9 mouse cellular contexts compared by ENCODE assay signal in the genomic region with DNA sequence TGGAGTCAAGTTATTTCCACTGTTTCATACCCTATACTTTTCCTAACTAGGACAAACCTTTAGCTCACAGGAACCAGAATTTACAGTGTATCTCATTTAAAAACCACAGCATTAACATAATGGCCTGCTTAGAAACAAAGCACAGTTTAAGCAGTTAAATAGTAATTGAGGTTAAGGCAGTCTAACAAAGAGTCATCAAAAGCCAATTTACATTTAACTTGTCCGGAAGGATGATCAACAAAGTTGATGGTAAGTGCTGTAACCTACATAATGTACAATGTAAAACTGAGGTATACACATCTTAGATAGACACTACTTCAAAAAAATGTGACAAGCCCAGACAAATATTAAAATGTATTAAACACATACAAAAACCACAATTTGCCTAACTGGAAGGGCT. TPM values are rescaled to one million over a fixed set of nuclear protein-coding genes. Genes with fewer than 3 reads are reported as not detected.
DNase-seq lines count a peak whose midpoint lies in the region; ATAC-seq lines count a peak whose summit lies in the region.
"Had no signal": no experiment of that assay in that cellular context is flagged by ENCODE, and none has a peak within 500 bp of the region (broad histone marks: within the 10 kb centered on the region; RNA-seq: fewer than 3 reads in every experiment).

No protein-coding gene starts in this region.

- H3K4me3 ChIP-seq in heart, embryonic 11.5 days (ENCODE audit: low read depth, low read length) = peak overlapping the region; percentile 87
- H3K4me3 ChIP-seq in hindbrain, embryonic 12.5 days = peak overlapping the region; percentile 82
- H3K4me3 ChIP-seq in midbrain, embryonic 10.5 days = peak overlapping the region; percentile 98

- peaks cover 18% of the 10 kb centered on the region; the same call in 1 of the 2 replicates for H3K4me1 ChIP-seq in heart, embryonic 11.5 days (ENCODE audit: control insufficient read depth, insufficient read depth, low read length)
- peaks cover 28% of the 10 kb centered on the region for H3K4me1 ChIP-seq in hindbrain, embryonic 12.5 days
- peaks cover 36% of the 10 kb centered on the region for H3K4me1 ChIP-seq in midbrain, embryonic 10.5 days

- no peaks in the 10 kb centered on the region for H3K27me3 ChIP-seq in heart, embryonic 11.5 days (ENCODE audit: control insufficient read depth, insufficient read depth, low read length)
- H3K27me3 ChIP-seq in hindbrain, embryonic 12.5 days = no peaks in the 10 kb centered on the region
- no peaks in the 10 kb centered on the region for H3K27me3 ChIP-seq in midbrain, embryonic 10.5 days (ENCODE audit: low read depth, poor library complexity, severe bottlenecking)

- H3K36me3 ChIP-seq in heart, embryonic 11.5 days (ENCODE audit: control insufficient read depth, insufficient read depth, low read length) = peaks cover 6% of the 10 kb centered on the region
- H3K36me3 ChIP-seq in hindbrain, embryonic 12.5 days = peaks cover 9% of the 10 kb centered on the region; the same call in 1 of the 2 replicates
- H3K36me3 ChIP-seq in midbrain, embryonic 10.5 days = peaks cover 58% of the 10 kb centered on the region

- no peak overlapping the region for H3K27ac ChIP-seq in heart, embryonic 11.5 days (ENCODE audit: low read depth, low read length)
- H3K27ac ChIP-seq in hindbrain, embryonic 12.5 days = no peak overlapping the region
- H3K27ac ChIP-seq in midbrain, embryonic 10.5 days (replicated peaks) = no peak overlapping the region

- 90% methylated on average over 1 of the region's 1 CpGs for WGBS in heart, embryonic 11.5 days (ENCODE audit: insufficient replicate concordance)
- 75% methylated on average over 1 of the region's 1 CpGs for whole genome bisulfite sequencing in hindbrain, embryonic 12.5 days
- WGBS in midbrain, embryonic 10.5 days = 98% methylated on average over 1 of the region's 1 CpGs

- no peak for ATAC-seq in heart, embryonic 11.5 days (replicated peaks; ENCODE audit: insufficient number of reproducible peaks, low FRiP score, low TSS enrichment)
- ATAC-seq in hindbrain, embryonic 12.5 days (ENCODE audit: low FRiP score) = no peak
- no peak for ATAC-seq in cerebellum, adult (ENCODE audit: insufficient number of reproducible peaks, low FRiP score, low TSS enrichment)
- no peak for ATAC-seq in inflammation-experienced regulatory T-cells, adult 6 months

- intact Hi-C loops in gastrocnemius, postnatal 36 days (cut with DNase I) = loop anchor here (5.0 kb wide), 1 partner anchor 45 kb away; no protein-coding TSS in a partner anchor

- peak overlapping the region; percentile 94 for H3K9ac ChIP-seq in heart, embryonic 11.5 days (ENCODE audit: low read depth, low read length)
- H3K9ac ChIP-seq in hindbrain, embryonic 12.5 days = peak overlapping the region; percentile 98; the same call in 1 of the 2 replicates

- peak overlapping the region; percentile 91 for H3K4me2 ChIP-seq in heart, embryonic 11.5 days
- peak overlapping the region; percentile 78 for H3K4me2 ChIP-seq in hindbrain, embryonic 12.5 days (replicated peaks)

- no peaks in the 10 kb centered on the region for H3K9me3 ChIP-seq in heart, embryonic 11.5 days (replicated peaks; ENCODE audit: control insufficient read depth, low read length)
- H3K9me3 ChIP-seq in hindbrain, embryonic 12.5 days (replicated peaks) = no peaks in the 10 kb centered on the region
- no peaks in the 10 kb centered on the region for H3K9me3 ChIP-seq in midbrain, embryonic 10.5 days (replicated peaks)

- no peak for DNase-seq in heart, adult 9 months (ENCODE audit: low spot score in 2 of 2)
- peak; percentile 59 for DNase-seq in ES-CJ7 (ENCODE audit: low read depth, low spot score)
- no peak for DNase-seq in midbrain, embryonic 10.5 days (ENCODE audit: low spot score)
- DNase-seq in gastrocnemius, postnatal 36 days = no peak

RNA-seq across cellular contexts. Expression of a gene that starts 2.5 kb away (rescaled TPM):
- polyA plus RNA-seq in heart, embryonic 11.5 days (2014; fragmentation: Nextera tagmentation; extraction: Ambion mirVana) = 769 and 780 TPM in 2 replicates
- polyA plus RNA-seq in hindbrain, embryonic 12.5 days (2016; fragmentation: Nextera tagmentation; extraction: Ambion mirVana) = 1,173 and 1,272 TPM in 2 replicates
- 1,019 and 1,063 TPM in 2 replicates for polyA plus RNA-seq in midbrain, embryonic 10.5 days (2016; fragmentation: Nextera tagmentation; extraction: Ambion mirVana)
- 100 to 1,000 TPM; 503 to 580 TPM for total RNA-seq in gastrocnemius, postnatal 36 days (2021)
- 100 to 1,000 TPM; 161 to 195 (median 174) TPM for polyA plus RNA-seq in inflammation-experienced regulatory T-cells, adult 6 months (2017; shearing (Covaris generic))

RNA-seq across cellular contexts. Expression of a gene that starts 28.4 kb away (rescaled TPM):
- 69.3 and 70.9 TPM in 2 replicates for polyA plus RNA-seq in heart, embryonic 11.5 days (2014; fragmentation: Nextera tagmentation; extraction: Ambion mirVana)
- 78.4 and 87.1 TPM in 2 replicates for polyA plus RNA-seq in hindbrain, embryonic 12.5 days (2016; fragmentation: Nextera tagmentation; extraction: Ambion mirVana)
- polyA plus RNA-seq in midbrain, embryonic 10.5 days (2016; fragmentation: Nextera tagmentation; extraction: Ambion mirVana) = 133 and 150 TPM in 2 replicates
- 1 to 10 TPM; 8.0 to 9.4 TPM for total RNA-seq in gastrocnemius, postnatal 36 days (2021)
- polyA plus RNA-seq in inflammation-experienced regulatory T-cells, adult 6 months (2017; shearing (Covaris generic)) = 10 to 100 TPM; 38.0 to 65.4 (median 46.1) TPM

RNA-seq across cellular contexts. Expression of a gene that starts 36.7 kb away (rescaled TPM):
- not detected in 2 replicates for polyA plus RNA-seq in heart, embryonic 11.5 days (2014; fragmentation: Nextera tagmentation; extraction: Ambion mirVana)
- 0.43 and 0.63 TPM in 2 replicates for polyA plus RNA-seq in hindbrain, embryonic 12.5 days (2016; fragmentation: Nextera tagmentation; extraction: Ambion mirVana)
- 0.12 and 0.17 TPM in 2 replicates for polyA plus RNA-seq in midbrain, embryonic 10.5 days (2016; fragmentation: Nextera tagmentation; extraction: Ambion mirVana)
- 1 to 10 TPM; 2.2 to 3.2 TPM for total RNA-seq in gastrocnemius, postnatal 36 days (2021)
- not detected for polyA plus RNA-seq in inflammation-experienced regulatory T-cells, adult 6 months (2017; shearing (Covaris generic))
- polyA plus RNA-seq: large intestine, adult 2 months had no signal

RNA-seq across cellular contexts. Expression of a gene that starts 59.2 kb away (rescaled TPM):
- 32.1 and 33.9 TPM in 2 replicates for polyA plus RNA-seq in heart, embryonic 11.5 days (2014; fragmentation: Nextera tagmentation; extraction: Ambion mirVana)
- 23.0 and 24.5 TPM in 2 replicates for polyA plus RNA-seq in hindbrain, embryonic 12.5 days (2016; fragmentation: Nextera tagmentation; extraction: Ambion mirVana)
- 15.9 and 19.1 TPM in 2 replicates for polyA plus RNA-seq in midbrain, embryonic 10.5 days (2016; fragmentation: Nextera tagmentation; extraction: Ambion mirVana)
- 10 to 100 TPM; 12.7 to 13.8 TPM for total RNA-seq in gastrocnemius, postnatal 36 days (2021)
- 1 to 10 TPM in 2 of 3 experiments, under 1 TPM in 1; 0.70 to 2.3 (median 1.7) TPM for polyA plus RNA-seq in inflammation-experienced regulatory T-cells, adult 6 months (2017; shearing (Covaris generic))

RNA-seq across cellular contexts. Expression of a gene that starts 59.4 kb away (rescaled TPM):
- polyA plus RNA-seq in heart, embryonic 11.5 days (2014; fragmentation: Nextera tagmentation; extraction: Ambion mirVana) = 33.2 and 34.7 TPM in 2 replicates
- 36.3 and 38.7 TPM in 2 replicates for polyA plus RNA-seq in hindbrain, embryonic 12.5 days (2016; fragmentation: Nextera tagmentation; extraction: Ambion mirVana)
- 37.3 and 41.3 TPM in 2 replicates for polyA plus RNA-seq in midbrain, embryonic 10.5 days (2016; fragmentation: Nextera tagmentation; extraction: Ambion mirVana)
- 10 to 100 TPM; 24.2 to 24.7 TPM for total RNA-seq in gastrocnemius, postnatal 36 days (2021)
- 10 to 100 TPM in 1 of 3 experiments, 1 to 10 TPM in 2; 6.3 to 10.7 (median 7.9) TPM for polyA plus RNA-seq in inflammation-experienced regulatory T-cells, adult 6 months (2017; shearing (Covaris generic))
